Mouse (Mus musculus): ENCODE measurements around the gene Nr5a2. TPM values are rescaled to one million over a fixed set of nuclear protein-coding genes. Genes with fewer than 3 reads are reported as not detected.
"Not testable (repeated sequence)": the region's sequence is repeated elsewhere in the genome, so short reads cannot be mapped to it uniquely, and the experiment has no call there.

Nr5a2 gene
- total RNA-seq, 2 experiments from 2014 or later = 0.52 to 1.4 TPM

DNA sequence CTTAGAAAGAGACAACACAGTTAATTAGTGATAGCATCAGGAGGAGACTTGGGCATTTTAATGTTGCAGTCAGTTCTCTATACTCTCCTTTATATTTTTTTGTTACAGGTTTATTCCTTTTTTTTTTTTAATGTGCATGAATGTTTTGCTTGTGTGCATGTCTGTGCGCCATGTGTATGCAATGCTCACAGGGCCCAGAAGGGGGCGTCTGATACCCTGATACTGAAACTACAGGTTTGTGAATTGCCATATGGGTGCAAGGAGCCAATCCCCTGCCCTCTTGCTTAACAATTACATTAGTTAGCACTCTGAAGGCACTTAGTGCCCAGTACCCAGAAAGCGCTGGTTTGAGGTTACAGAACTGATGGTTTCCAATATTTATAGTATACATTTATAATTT lies 104.1 kb downstream of the Nr5a2 start:
- intact Hi-C loops (cut with DNase I) = no loop called here

DNA sequence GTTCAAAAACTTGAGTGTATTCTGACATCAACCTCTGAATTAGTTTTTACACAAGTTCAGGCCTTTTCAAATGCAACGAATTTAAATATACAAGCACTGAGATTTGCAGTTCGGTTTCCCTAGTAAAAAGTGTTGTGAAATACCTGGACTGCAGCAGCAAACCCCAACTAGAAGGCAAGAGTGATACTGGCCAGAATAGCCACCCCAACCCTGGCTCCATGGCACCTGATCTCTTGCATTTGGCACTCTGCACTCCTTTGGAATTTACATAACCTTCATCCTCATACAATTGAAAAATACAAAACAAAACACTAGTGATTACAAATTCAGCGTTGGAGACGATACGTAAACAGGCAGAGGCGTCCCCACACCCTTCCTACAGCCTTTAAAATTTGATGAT lies 111.5 kb downstream of the Nr5a2 start:
- intact Hi-C loops (cut with DNase I) = no loop called here
- no peak for DNase-seq

More for the DNA sequence above, 104.1 kb downstream of the Nr5a2 start:
- DNase-seq = no peak

DNA sequence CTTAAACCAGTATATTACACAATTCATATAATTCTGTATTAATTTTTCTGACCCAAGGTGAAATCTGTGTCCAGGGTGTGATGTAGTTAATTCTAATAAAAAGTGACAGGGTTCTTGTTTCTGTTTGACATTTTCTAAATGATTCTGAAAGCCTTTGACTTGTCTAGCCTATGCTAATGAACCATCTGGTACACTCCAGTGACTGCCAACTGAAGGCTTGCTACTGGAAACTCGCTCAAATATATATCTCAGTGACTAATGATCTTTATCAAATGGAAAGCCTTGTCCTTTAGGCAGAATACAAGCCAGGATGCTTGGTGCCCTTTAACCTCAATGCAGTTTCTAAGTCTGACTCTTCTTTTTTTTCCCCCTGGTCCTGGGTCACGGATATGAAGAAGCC lies 114.2 kb downstream of the Nr5a2 start:
- intact Hi-C loops (cut with DNase I) = no loop called here
- no peak for DNase-seq

DNA sequence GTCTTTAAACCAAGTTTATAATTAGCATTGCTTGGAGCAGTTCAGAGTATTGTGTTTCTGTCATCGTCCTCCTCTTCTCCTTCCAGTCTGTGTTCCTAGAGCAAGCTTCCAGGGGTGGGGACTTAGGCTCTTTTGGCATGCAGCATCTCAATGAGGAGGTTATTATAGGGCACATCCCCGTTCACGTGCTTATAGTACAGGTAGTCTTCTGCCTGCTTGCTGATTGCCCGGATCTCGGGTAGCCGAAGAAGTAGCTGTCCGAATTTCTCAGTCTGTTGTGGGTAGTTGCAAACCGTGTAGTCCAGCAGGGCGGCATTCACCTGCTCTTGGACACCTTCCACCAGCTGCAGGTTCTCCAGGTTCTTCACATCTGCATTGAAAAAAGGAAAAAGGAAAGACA lies 114.9 kb downstream of the Nr5a2 start:
- DNase-seq = no peak
- intact Hi-C loops (cut with DNase I) = no loop called here

DNA sequence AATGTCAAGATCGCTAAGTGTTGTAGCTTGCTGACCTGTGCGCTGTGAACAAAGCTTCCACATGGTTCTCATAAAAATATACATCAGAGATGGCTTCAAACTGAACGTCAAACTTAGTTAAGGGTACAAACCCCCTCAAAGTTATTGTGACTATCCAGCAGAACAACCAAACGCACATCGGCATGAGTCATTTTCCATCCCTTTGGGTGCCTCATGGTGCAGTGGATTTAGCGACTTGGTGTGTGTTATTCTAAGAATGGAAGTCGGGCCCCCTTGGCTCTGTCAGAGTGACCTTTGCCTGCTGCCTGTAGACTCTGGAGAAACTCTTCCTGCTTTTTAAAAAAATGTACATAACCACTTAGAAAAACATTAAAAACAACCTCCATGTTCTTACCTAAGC lies 119.7 kb downstream of the Nr5a2 start:
- intact Hi-C loops (cut with DNase I) = no loop called here
- no peak for DNase-seq

DNA sequence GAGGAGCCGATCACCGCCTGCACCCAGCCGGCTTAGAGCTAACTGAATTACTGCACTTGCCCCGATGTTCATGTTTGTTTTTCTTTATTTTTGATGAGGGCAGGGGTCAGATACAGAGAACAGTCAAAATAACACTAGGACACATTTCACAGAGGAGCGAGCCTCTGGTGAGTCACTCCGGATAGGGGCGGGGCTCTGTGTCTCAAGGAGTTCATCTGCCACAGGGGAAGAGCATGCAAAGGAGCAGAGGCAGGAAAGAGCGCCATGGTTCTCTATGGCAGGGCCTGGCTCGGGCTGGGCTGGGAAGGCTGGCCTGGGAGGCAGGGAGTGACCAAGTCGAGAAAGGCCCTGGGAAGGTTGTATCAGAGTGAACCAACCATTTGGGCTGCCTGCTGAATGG lies 121.0 kb downstream of the Nr5a2 start:
- DNase-seq = no peak
- intact Hi-C loops (cut with DNase I) = no loop called here

DNA sequence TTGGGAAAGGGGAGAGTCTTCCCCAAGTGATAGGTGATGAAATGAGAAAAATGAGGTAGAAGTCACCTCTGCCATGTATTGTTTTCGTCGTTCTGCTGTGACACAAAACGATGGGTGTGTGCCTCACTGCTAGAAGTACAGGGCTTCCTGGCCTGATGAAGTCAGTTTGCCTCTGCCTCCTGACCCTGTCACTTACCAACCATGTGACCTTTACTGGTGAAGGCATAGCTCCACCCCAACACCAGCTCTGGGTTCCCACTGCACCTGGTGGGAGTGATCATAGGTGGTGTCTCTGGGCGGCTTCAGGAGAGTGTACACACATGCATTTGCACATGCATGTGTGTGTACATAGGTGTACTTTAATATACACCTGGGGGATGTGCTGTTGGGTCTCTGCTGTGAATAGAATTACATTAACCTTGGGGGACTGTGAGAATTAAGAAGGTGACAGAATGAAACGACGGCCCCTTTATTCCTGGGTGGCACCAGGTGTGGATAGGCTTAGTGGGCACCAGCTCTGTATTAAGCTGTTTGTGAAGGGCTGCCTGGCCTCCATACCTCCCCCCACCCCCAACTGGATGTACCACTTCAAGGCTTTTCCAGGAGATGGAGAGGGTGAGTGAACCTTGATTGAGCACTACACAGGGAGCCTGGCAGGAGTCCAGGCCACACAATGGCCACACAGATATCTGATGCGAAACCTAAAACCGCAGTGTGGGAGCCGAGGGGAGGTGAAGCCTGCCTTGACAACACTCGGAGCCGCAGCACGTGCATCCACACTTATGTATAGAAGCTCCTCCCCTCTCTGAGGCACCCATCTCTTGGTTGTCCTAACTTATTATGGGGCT lies 127.7 kb downstream of the Nr5a2 start:
- intact Hi-C loops (cut with DNase I) = no loop called here
- DNase-seq = peak; percentile 24

DNA sequence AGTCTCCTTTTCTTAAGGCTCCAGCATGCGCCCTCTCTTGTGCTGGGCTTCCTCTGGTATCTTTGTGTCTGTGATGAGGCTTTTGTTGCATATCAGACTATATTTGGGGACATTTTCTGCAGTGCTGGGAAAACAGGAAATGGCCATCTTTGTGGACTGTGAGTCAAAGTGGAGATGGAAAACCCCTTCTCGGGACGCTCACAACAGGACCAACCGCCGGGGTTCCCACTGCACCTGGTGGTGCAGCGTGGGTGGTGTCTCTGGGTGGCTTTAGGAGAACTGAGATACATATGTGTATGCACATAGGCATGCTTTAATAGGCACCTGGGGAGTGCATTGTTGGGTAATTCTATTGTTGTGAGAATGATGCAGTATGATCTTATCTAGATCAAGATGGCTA lies 129.3 kb downstream of the Nr5a2 start:
- intact Hi-C loops (cut with DNase I) = no loop called here
- no peak for DNase-seq

DNA sequence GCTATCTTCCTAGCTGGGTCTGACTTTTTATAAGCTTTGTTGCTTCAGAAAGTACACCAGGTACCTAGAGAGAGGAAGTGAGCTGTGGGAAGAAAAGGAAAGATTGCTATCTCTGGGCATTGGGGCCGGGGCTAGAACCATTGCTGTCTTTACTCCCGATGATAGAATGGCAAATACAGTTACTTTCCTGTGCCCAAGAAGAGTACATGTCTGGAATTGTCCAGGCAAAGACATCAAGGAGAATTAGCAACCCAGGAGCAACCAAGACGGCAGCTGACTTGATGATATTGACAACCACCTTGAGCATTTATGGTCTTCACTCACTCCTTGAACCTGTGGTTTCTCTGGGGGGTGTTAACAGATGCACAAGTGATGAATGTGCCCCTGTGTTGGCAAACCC lies 130.3 kb downstream of the Nr5a2 start:
- intact Hi-C loops (cut with DNase I) = no loop called here
- DNase-seq = no peak

DNA sequence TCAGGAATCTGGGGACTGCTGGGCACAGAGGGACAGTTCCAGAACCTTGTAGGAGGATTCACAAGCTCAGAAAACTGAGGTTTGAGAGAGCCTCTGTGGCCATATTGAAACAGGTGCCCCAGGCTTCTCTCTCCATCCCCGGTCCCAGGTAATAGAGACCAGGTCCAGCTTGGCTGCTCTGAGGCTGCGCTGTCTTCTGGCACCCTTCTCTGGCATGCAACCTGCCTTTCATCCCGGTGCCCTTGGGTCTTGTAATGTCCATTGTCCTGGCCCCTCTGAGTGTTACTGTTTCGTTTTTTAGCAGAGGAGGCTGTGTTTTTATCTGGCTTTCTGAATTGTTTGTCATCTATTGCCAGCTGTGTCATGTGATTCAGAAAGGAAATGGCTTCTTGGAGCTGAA lies 136.4 kb downstream of the Nr5a2 start:
- intact Hi-C loops (cut with DNase I) = no loop called here
- DNase-seq = no peak

DNA sequence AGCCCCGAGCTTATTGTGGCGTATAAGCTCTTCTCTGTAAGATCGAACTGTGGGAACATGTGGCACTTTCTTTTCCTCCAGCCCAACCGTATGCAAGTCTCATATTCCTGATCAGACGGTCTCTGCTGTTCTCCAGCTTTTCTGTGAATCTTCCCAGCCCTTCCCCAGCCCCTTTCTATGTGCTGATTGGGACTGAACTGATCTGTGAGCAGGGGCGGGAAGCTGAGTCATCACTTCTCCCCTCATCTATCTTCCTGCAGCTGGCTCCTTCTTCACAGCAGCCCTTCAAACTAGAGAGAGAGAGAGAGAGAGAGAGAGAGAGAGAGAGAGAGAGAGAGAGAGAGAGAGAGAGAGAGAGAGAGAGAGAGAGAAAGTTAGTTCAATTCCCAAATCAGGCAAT lies 159.6 kb downstream of the Nr5a2 start:
- intact Hi-C loops (cut with DNase I) = no loop called here
- DNase-seq = no peak

DNA sequence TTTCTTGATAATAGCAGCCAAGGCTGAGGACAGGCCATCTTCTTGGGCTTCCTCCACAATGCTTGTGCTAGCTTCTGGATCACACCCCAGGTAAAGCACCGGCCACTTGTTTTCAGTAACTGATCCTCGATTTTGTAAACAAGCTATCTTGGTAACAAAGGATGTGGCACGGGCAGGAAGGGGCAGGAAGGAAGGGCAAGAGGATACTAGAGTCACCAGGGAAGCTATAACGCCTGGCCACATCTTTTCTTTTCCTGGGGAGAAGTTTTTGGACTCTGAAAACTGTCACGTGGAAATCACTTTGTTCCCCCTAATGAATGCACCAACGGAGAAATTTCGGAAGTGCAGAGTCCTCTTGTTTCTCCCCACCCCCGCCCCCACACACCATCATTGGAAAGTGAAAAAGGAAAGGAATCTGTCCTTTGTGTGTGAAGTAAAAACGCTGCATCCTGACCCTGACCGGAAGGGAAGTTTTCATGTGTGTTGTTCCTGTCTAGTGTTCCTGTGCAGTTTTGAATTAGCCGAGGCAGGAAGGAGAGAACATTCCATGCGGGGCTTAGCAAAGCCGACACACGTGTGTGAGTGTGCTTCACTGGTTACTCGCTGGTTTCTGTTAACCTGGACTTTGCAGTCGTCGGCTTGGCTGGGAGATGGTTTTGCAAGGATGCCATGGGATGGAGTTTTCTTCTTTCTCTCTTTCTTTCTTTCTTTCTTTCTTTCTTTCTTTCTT lies 163.7 kb downstream of the Nr5a2 start:
- intact Hi-C loops (cut with DNase I) = no loop called here
- no peak for DNase-seq

DNA sequence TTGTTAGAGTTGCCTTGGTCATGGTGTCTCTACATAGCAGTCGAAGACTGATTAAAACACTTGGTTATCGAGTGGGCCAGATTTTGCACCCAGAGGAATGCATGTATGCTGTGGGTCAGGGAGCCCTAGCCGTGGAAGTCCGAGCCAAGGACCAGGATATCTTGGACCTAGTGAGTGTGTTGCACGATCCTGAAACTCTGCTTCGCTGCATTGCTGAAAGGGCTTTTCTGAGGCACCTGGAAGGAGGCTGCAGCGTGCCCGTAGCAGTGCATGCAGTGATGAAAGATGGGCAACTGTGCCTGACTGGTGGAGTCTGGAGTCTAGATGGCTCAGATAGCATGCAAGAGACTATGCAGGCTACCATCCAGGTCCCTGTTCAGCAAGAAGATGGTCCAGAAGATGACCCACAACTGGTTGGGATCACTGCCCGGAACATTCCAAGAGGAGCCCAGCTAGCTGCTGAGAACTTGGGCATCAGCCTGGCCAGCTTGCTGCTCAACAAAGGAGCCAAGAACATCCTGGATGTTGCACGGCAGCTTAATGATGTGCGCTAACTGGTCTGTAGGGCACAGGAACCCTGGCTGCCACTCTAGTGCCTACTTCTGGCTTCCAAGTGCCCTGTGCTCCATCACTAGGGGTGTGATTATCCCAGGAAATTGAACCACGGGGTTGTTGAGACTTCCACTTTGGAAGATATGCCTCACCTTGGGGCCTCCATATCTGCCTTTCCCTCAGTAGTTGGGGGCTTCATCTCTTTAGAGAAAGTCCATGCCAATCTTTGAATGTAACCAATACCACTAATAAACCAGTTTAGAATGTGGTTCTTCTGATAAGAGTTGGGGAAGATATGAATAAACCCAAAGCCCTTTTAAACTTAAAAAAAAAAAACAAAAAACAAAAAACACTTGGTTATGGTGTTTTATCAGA lies 167.0 kb downstream of the Nr5a2 start:
- intact Hi-C loops (cut with DNase I); DNase-seq: not testable (repeated sequence)
